Mouse (Mus musculus): Measurements from ENCODE around the gene Trappc10.
"Not testable (repeated sequence)": the region's sequence is repeated elsewhere in the genome, so short reads cannot be mapped to it uniquely, and the experiment has no call there.

Trappc10 gene

DNA sequence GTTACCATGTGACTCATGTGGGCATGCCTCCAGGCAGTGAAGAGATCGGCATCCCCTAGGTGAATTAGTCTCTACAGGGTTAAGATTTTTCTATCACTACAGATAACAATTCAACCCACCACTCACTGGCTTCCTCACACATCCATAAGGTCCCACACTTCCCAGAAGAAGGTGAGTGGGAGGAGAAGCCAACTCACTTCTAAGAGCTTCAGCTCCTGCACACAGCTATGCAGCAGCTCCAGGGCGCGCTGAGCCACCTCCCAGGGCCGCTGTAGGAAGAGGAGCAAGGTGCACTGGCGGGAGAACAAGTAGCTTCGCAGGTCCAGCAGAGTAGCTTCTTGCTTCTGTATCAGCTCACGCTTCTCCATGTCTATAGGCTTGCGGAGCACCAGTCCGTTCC is 30.1 kb downstream of the Trappc10 start:
- no peak for DNase-seq (ENCODE audit: extremely low spot score, low spot score)

DNA sequence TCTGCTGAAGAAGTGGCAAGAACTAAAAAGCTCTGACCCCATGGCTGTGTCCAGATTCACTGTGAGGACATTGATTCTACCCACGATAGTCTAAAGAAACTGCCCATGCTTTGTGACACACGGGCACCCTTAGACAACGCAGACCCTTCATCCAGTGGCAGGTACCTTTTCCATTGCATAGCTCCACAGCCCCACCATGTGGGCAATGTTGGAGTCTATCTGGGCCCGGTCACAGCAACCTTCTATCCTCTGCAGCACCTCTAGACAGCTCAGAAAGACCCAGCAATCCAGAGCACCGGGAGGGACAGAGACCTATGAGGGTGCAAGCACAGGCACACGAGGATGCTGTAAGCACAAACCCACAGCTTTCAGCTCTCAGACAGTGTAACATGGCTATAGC is 33.1 kb downstream of the Trappc10 start:
- DNase-seq (ENCODE audit: extremely low spot score, low spot score), result no peak

DNA sequence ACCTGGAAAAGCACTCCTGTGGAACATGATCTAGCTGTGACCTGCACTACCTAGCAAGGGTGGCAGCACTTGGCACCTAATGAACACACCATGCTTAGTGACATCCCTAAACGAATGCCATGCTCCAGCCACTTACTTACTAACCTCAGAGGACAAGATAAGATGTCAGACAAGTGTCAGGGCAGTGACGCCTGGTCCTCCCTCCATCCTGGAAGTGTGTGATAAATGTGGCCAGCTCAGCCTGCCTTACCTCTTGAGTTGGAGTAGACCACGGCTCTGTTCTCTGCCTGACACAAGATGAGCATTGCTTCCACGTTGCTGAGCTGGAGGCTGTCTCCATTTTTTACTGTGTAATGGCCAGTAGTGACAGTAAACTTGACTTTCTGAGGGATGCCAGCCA is 43.3 kb downstream of the Trappc10 start:
- no peak for DNase-seq (ENCODE audit: extremely low spot score, low spot score)

DNA sequence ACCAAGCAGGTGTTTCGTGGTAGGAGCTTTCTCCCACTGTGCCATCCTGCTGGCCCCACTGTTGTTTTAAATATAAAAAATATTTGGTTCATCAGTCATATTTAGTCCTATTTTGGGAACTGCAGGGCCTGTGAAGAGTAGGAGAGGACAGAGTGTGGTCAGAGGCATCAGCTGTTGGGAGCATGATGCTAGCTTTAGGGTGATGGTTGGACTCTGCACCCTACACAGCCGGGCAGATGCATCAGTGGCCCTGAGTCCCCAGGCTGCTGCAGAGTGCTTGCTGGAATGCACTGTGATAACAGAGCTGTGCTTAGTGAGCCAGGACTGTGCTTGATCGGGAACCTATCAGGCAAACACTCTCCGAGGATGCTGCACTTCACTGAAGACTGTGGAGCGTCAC is 51.5 kb downstream of the Trappc10 start:
- DNase-seq (ENCODE audit: extremely low spot score, low spot score), result no peak

DNA sequence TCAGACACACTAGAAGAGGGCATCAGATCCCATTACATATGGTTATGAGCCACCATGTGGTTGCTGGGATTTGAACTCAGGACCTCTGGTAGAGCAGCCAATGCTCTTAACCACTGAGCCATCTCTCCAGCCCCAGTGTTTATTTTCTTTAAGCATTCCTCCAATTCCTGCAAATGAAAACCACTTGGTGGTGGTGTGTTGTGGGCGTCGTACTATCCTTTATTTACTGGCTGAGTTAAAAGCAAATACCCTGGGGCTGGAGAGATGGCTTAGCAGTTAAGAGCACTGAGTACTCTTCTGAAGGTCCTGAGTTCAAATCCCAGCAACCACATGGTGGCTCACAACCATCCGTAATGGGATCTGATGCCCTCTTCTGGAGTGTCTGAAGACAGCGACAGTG is 58.4 kb downstream of the Trappc10 start:
- not testable (repeated sequence) for DNase-seq (ENCODE audit: extremely low spot score, low spot score)

GRCm38 (mm10) chr10:78185381-78185725 is 59.1 kb downstream of the Trappc10 start:
- no peak for DNase-seq (ENCODE audit: extremely low spot score, low spot score)

GRCm38 (mm10) chr10:78184531-78185380 is 59.7 kb downstream of the Trappc10 start, which contains the start of gene Pwp2:
Pwp2 (minus strand) TSS chr10:78185149.
- peak; percentile 91 for DNase-seq (ENCODE audit: extremely low spot score, low spot score)

- no peak for DNase-seq (ENCODE audit: extremely low spot score, low spot score)
Measured at GRCm38 (mm10) chr10:78183577-78183976, 60.9 kb downstream of the Trappc10 start.

GRCm38 (mm10) chr10:78182321-78182720 is 62.1 kb downstream of the Trappc10 start:
- no peak for DNase-seq (ENCODE audit: extremely low spot score, low spot score)

DNA sequence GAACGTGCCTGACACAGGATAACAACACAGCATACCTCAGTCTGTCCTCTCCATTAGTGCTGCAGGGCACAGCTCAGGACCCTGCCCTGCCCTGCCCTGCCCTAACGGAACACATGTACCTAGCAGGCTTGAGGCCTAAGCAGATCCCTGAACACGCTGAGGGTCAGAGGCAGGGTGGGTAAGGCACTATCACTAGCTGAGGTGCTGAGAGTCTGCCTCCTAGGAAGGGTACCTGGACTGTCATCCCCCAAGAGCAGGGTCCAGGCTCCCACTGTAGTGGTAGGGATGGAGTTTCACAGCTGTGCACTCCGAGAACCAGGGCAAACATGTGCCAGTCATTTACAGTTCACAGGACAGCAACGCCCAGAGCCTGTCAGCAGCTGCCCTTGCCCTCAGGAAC is 70.0 kb downstream of the Trappc10 start:
- no peak for DNase-seq (ENCODE audit: extremely low spot score, low spot score)

GRCm38 (mm10) chr10:78171581-78171980 is 72.9 kb downstream of the Trappc10 start:
- no peak for DNase-seq (ENCODE audit: extremely low spot score, low spot score)

GRCm38 (mm10) chr10:78171057-78171456 is 73.4 kb downstream of the Trappc10 start:
- DNase-seq (ENCODE audit: extremely low spot score, low spot score), result no peak

DNA sequence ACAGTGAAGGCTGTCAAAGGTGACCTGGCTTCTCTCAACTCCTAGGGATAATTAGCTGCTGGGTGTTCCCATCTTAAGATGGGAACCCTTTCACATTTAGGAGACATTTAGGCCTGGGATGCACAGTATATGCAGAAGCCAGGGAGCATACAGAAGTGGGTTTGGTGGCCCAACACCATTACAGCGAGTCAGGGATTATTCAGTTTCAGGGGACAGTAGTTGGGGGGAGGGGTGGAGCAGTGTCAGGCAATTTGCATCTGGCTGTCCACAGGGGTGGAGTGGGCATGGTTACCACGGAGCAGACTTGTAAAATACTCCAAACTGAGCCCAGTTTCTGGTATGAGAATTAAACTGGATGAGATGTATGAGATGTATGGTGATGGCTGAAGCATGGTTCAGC is 74.0 kb downstream of the Trappc10 start:
- no peak for DNase-seq (ENCODE audit: extremely low spot score, low spot score)

DNA sequence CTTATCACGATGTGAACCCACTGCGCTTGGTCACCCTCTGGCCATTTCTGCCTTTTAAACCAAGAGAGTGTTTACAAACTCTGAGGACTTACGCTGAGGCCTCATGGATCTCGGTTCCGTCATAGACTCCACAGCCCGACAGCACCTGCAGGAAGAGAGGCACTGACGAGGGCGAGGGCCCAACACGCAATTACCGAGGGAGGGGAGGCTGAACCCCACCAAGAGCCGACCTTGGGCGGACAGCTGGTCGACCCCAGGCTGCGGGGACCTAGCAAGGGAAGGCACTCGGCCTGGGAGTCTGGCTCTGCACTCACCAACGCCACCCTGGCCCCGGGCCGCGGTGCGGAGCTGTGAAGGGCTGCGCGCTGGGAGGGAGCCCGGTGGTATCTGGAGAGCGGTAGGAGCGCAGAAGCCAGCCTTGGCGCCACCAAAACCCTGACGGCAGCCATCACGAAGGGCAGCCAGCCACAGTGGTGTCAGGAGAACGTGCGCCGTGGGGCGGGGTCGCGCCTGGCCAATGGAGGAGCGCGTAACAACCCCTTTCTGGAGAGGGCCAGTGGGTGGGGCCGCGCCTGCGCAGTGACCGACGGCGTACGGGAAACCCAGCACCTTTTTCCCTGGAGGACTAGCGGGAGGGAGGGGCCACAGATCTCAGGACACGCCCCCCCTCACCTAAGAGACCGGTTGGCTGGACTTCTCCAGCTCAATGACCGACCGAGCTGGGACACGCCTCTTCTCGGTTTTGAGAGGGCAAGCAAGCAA is 75.0 kb downstream of the Trappc10 start, which contains the start of gene D10Jhu81e:
D10Jhu81e (minus strand) TSS at position 502 of the 762 bp plus-strand sequence.
- peak; percentile 98 for DNase-seq (ENCODE audit: extremely low spot score, low spot score)

- no peak for DNase-seq (ENCODE audit: extremely low spot score, low spot score)
Measured at GRCm38 (mm10) chr10:78168792-78169191, 75.6 kb downstream of the Trappc10 start.

GRCm38 (mm10) chr10:78167775-78168174 is 76.7 kb downstream of the Trappc10 start:
- DNase-seq (ENCODE audit: extremely low spot score, low spot score), result no peak

GRCm38 (mm10) chr10:78167333-78167732 is 77.1 kb downstream of the Trappc10 start:
- DNase-seq (ENCODE audit: extremely low spot score, low spot score), result no peak

- no peak for DNase-seq (ENCODE audit: extremely low spot score, low spot score)
Measured at GRCm38 (mm10) chr10:78165256-78166005, 79.0 kb downstream of the Trappc10 start.

DNA sequence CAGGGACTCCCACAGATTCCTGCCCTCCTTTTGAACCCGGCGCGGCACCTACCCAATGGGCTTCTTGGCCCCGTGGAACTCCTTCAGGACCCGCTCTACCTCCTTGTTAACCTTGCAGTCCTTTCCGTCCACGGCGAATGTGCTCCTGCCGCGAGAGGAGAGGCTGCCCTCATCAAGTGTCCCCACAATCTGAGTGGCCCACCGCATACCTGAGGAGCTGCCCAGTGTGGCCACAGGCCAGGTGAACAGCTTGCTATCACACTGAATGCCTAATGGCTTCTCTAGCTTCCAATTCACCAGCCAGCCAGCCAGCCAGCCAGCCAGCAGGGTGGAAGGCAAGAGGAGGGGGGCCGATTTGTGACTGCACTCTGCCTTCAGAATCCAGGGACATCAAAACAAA is 79.7 kb downstream of the Trappc10 start:
- no peak for DNase-seq (ENCODE audit: extremely low spot score, low spot score)

GRCm38 (mm10) chr10:78163923-78164322 is 80.5 kb downstream of the Trappc10 start:
- peak; percentile 31 for DNase-seq (ENCODE audit: extremely low spot score, low spot score)

- DNase-seq (ENCODE audit: extremely low spot score, low spot score), result no peak
Measured at GRCm38 (mm10) chr10:78163241-78163640, 81.2 kb downstream of the Trappc10 start.

DNA sequence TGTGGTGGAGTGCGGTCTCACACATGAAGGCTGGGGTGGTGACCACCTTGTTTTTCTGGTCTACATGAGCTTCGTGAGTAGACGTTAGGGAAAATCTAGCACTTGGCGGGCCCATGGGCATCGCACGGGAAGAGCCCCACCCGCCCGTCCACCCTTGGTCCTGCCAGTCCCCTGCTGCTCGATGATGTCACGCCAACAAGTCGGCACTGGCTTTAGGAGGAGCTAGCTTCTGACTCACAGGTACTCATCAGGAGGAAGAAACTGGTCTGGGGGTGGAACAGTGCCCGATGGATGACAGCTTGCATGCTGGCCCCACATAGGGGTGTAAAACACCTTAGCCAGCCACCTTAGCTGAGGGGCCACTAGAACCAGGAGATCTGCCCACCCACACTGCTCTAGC is 81.8 kb downstream of the Trappc10 start:
- no peak for DNase-seq (ENCODE audit: extremely low spot score, low spot score)

Data from neural tube, embryonic 10.5 days (tissue).